Mouse (Mus musculus) cerebellum, adult 2 months (tissue): ENCODE measurements around the gene Sfxn2.

Source experiments
- CTCF ChIP-seq: fragments of 200-500 bp; IDR thresholded peaks from 2 replicates; pipeline ENCODE4 v1.5.1; 2011; ENCODE audit warnings: low read depth, mild to moderate bottlenecking, control low read depth, low read length, moderate library complexity, borderline replicate concordance; ENCODE audit not compliant: insufficient read depth
- POLR2A ChIP-seq: fragments of 200-500 bp; IDR thresholded peaks from 2 replicates; pipeline ENCODE4 v1.6.1; 2011; ENCODE audit warnings: low read length, control low read depth, borderline replicate concordance; ENCODE audit not compliant: insufficient read depth

- TF ChIP-seq POLR2A = no peak
- TF ChIP-seq CTCF = no peak
These were observed 9.6 kb upstream of the Sfxn2 start for GRCm38 (mm10) chr19:46563603-46564002.
